Mouse (Mus musculus) heart, postnatal 0 days (tissue): ENCODE data around the gene Hist1h2bf.
"Not testable (repeated sequence)": the region's sequence is repeated elsewhere in the genome, so short reads cannot be mapped to it uniquely, and the experiment has no call there.

Experiments used
- CTCF ChIP-seq: IDR thresholded peaks from 2 replicates; pipeline ENCODE4 v1.5.1; 2016; ENCODE audit warnings: antibody characterized with exemption, control low read depth, low read depth
- EP300 ChIP-seq: IDR thresholded peaks from 2 replicates; pipeline ENCODE4 v1.6.1; 2016; ENCODE audit warnings: antibody characterized with exemption, low read depth

GRCm38 (mm10) chr13:23573898-23574524 lies at the start of gene Hist1h2bf, which contains the start of gene Hist1h2ad:
- not testable (repeated sequence) for TF ChIP-seq CTCF
- TF ChIP-seq EP300 = peak; percentile 90
